Mouse (Mus musculus): ENCODE results near the gene Osm. TPM values are rescaled to one million over a fixed set of nuclear protein-coding genes. Genes with fewer than 3 reads are reported as not detected.

Osm gene
- total RNA-seq, 1 experiment, result 0.98 TPM

DNA sequence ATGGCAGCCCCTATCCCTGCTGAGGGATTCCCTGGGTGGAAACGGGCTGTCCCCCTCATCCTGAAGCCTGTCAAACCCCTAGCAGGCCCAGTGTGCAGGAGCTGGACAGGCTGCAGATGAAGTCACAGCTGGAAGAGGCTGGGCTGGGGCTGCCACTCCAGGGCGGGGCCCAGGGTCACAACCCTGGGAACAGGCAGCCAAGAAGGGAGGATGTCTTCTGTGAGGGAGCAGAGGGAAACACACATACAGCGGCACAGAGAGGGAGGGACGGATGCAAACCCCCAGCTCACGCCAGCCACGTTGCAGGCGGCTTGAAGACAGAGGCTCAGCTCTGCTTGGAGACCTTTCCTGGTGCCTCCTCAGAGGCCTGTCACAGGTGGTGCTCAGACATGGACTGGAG, 27.8 kb downstream of the Osm start:
- TF ChIP-seq CHD2 (IDR thresholded peaks at IDR 0.05; ENCODE audit: low read depth, low read length), result no peak
- TF ChIP-seq MAFK (IDR thresholded peaks at IDR 0.05; ENCODE audit: insufficient read depth, low read depth, low read length), result no peak
- TF ChIP-seq HCFC1 (IDR thresholded peaks at IDR 0.05; ENCODE audit: borderline replicate concordance, insufficient read depth, low read length), result no peak
- TF ChIP-seq ZC3H11A (IDR thresholded peaks at IDR 0.05; ENCODE audit: borderline replicate concordance, low read depth, low read length), result no peak
- TF ChIP-seq ZNF384 (IDR thresholded peaks at IDR 0.05; ENCODE audit: low read depth, low read length), result no peak
- Histone ChIP-seq H3K4me1 (ENCODE audit: control insufficient read depth in 2 of 2, insufficient read depth in 2 of 2, low read length in 2 of 2, poor library complexity in 1 of 2) (peaks cover 3 to 34% of the 10 kb centered on the region in 2 experiments; a peak in 3 of 4 replicates), H3K9me3 (ENCODE audit: control insufficient read depth, insufficient read depth, low read depth, low read length) (no peaks in the 10 kb centered on the region), H3K9ac (ENCODE audit: insufficient read depth, low read depth, low read length, poor library complexity, severe bottlenecking) (no peak overlapping the region), H3K4me3 (ENCODE audit: insufficient read depth in 1 of 2, low read depth in 1 of 2, low read length in 2 of 2, poor library complexity in 1 of 2, severe bottlenecking in 1 of 2) (no peak overlapping the region), H3K36me3 (ENCODE audit: control insufficient read depth, insufficient read depth, low read length, poor library complexity, severe bottlenecking) (peaks cover 6% of the 10 kb centered on the region; the same call in 1 of the 2 replicates), H3K27ac (ENCODE audit: insufficient read depth, low read depth, low read length, poor library complexity, severe bottlenecking) (no peak overlapping the region)
- in situ Hi-C loops (cut with MboI; ENCODE audit: low sequenced_read_pairs in 2 of 2, unreplicated experiment in 2 of 2), result no loop called here
- no peak for DNase-seq (ENCODE audit: low read depth, low spot score)

GRCm38 (mm10) chr11:4266271-4267201, 30.3 kb downstream of the Osm start:
- Histone ChIP-seq H3K27ac (ENCODE audit: insufficient read depth, low read depth, low read length, poor library complexity, severe bottlenecking) (peak overlapping the region; percentile 56), H3K4me3 (ENCODE audit: insufficient read depth in 1 of 2, low read depth in 1 of 2, low read length in 2 of 2, poor library complexity in 1 of 2, severe bottlenecking in 1 of 2) (peak overlapping the region; percentile 73 to 76), H3K9me3 (ENCODE audit: control insufficient read depth, insufficient read depth, low read depth, low read length) (no peaks in the 10 kb centered on the region), H3K4me1 (ENCODE audit: control insufficient read depth in 2 of 2, insufficient read depth in 2 of 2, low read length in 2 of 2, poor library complexity in 1 of 2) (peaks cover 3 to 36% of the 10 kb centered on the region in 2 experiments; a peak in 3 of 4 replicates), H3K9ac (ENCODE audit: insufficient read depth, low read depth, low read length, poor library complexity, severe bottlenecking) (peak overlapping the region; percentile 77), H3K36me3 (ENCODE audit: control insufficient read depth, insufficient read depth, low read length, poor library complexity, severe bottlenecking) (peaks cover 8% of the 10 kb centered on the region; the same call in 1 of the 2 replicates)
- peak; percentile 59 for DNase-seq (ENCODE audit: low read depth, low spot score)
- in situ Hi-C loops (cut with MboI; ENCODE audit: low sequenced_read_pairs in 2 of 2, unreplicated experiment in 2 of 2), result no loop called here
- TF ChIP-seq ZC3H11A (IDR thresholded peaks at IDR 0.05; ENCODE audit: borderline replicate concordance, low read depth, low read length), result no peak
- no peak for TF ChIP-seq MAFK (IDR thresholded peaks at IDR 0.05; ENCODE audit: insufficient read depth, low read depth, low read length)
- TF ChIP-seq HCFC1 (IDR thresholded peaks at IDR 0.05; ENCODE audit: borderline replicate concordance, insufficient read depth, low read length), result 0 out of 2 replicates have a peak, but pooled peaks have one; percentile 45

DNA sequence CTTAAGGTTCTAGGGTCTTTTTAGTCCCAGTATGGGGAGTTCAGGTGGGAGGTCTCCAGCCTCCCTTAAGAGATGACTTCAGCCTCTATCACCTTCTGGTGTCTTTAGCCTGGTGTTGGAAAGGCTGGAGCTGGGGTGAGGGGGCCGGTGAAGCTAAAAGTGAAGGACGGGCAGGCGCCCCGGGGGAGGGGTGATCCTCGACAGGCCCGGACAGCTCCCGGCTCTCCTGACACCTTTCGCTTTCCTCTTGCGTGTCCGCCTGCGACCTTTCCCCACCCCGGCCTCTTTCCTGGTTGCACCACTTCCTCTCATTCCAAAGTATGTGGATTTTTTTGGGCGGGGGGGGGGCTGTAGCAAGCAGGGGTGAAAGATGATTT, 31.0 kb downstream of the Osm start:
- Histone ChIP-seq H3K36me3 (ENCODE audit: control insufficient read depth, insufficient read depth, low read length, poor library complexity, severe bottlenecking) (peaks cover 8% of the 10 kb centered on the region; the same call in 1 of the 2 replicates), H3K27ac (ENCODE audit: insufficient read depth, low read depth, low read length, poor library complexity, severe bottlenecking) (peak overlapping the region; percentile 56), H3K9ac (ENCODE audit: insufficient read depth, low read depth, low read length, poor library complexity, severe bottlenecking) (peak overlapping the region; percentile 77), H3K4me1 (ENCODE audit: control insufficient read depth in 2 of 2, insufficient read depth in 2 of 2, low read length in 2 of 2, poor library complexity in 1 of 2) (peaks cover 3 to 33% of the 10 kb centered on the region in 2 experiments; a peak in 3 of 4 replicates), H3K9me3 (ENCODE audit: control insufficient read depth, insufficient read depth, low read depth, low read length) (no peaks in the 10 kb centered on the region), H3K4me3 (ENCODE audit: insufficient read depth in 1 of 2, low read depth in 1 of 2, low read length in 2 of 2, poor library complexity in 1 of 2, severe bottlenecking in 1 of 2) (peak overlapping the region; percentile 73 to 76)
- in situ Hi-C loops (cut with MboI; ENCODE audit: low sequenced_read_pairs in 2 of 2, unreplicated experiment in 2 of 2), result no loop called here
- DNase-seq (ENCODE audit: low read depth, low spot score), result no peak
- TF ChIP-seq ZC3H11A (IDR thresholded peaks at IDR 0.05; ENCODE audit: borderline replicate concordance, low read depth, low read length) (no peak), CHD2 (IDR thresholded peaks at IDR 0.05; ENCODE audit: low read depth, low read length) (no peak), ZNF384 (IDR thresholded peaks at IDR 0.05; ENCODE audit: low read depth, low read length) (no peak), HCFC1 (IDR thresholded peaks at IDR 0.05; ENCODE audit: borderline replicate concordance, insufficient read depth, low read length) (no peak)

DNA sequence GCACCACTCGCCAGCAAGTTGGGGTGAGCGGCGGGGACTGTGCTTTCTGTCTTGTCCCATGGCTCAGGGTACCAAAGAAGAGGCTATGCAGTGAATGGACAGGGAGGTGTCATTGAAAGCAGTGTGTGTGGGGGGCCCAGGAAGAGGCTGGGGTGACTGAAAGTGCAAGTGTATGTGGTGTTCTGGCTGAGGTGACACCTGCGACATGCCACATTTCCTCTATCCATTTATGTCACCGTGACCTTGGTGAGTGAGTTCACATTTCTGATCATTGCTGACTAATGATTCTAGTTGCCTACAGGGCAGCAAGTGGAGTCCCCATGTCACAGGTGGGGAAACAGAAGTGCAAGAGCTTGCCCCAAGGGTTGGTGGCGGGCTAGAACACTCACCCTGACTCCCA, 32.3 kb downstream of the Osm start:
- Histone ChIP-seq H3K9ac (ENCODE audit: insufficient read depth, low read depth, low read length, poor library complexity, severe bottlenecking) (no peak overlapping the region), H3K9me3 (ENCODE audit: control insufficient read depth, insufficient read depth, low read depth, low read length) (no peaks in the 10 kb centered on the region), H3K36me3 (ENCODE audit: control insufficient read depth, insufficient read depth, low read length, poor library complexity, severe bottlenecking) (peaks cover 8% of the 10 kb centered on the region; the same call in 1 of the 2 replicates), H3K27ac (ENCODE audit: insufficient read depth, low read depth, low read length, poor library complexity, severe bottlenecking) (no peak overlapping the region), H3K4me3 (ENCODE audit: insufficient read depth in 1 of 2, low read depth in 1 of 2, low read length in 2 of 2, poor library complexity in 1 of 2, severe bottlenecking in 1 of 2) (no peak overlapping the region), H3K4me1 (ENCODE audit: control insufficient read depth in 2 of 2, insufficient read depth in 2 of 2, low read length in 2 of 2, poor library complexity in 1 of 2) (peaks cover 3 to 32% of the 10 kb centered on the region in 2 experiments; a peak in 3 of 4 replicates)
- TF ChIP-seq ZNF384 (IDR thresholded peaks at IDR 0.05; ENCODE audit: low read depth, low read length) (no peak), ZC3H11A (IDR thresholded peaks at IDR 0.05; ENCODE audit: borderline replicate concordance, low read depth, low read length) (no peak), MAFK (IDR thresholded peaks at IDR 0.05; ENCODE audit: insufficient read depth, low read depth, low read length) (no peak), HCFC1 (IDR thresholded peaks at IDR 0.05; ENCODE audit: borderline replicate concordance, insufficient read depth, low read length) (no peak), CHD2 (IDR thresholded peaks at IDR 0.05; ENCODE audit: low read depth, low read length) (no peak)
- no peak for DNase-seq (ENCODE audit: low read depth, low spot score)
- in situ Hi-C loops (cut with MboI; ENCODE audit: low sequenced_read_pairs in 2 of 2, unreplicated experiment in 2 of 2), result no loop called here
